Mouse (Mus musculus): ENCODE results near the gene Bcl6b. TPM values are rescaled to one million over a fixed set of nuclear protein-coding genes. Genes with fewer than 3 reads are reported as not detected.

Gene Bcl6b
- polyA plus RNA-seq, 1 experiment from 2014 or later: 5.0 TPM

DNA sequence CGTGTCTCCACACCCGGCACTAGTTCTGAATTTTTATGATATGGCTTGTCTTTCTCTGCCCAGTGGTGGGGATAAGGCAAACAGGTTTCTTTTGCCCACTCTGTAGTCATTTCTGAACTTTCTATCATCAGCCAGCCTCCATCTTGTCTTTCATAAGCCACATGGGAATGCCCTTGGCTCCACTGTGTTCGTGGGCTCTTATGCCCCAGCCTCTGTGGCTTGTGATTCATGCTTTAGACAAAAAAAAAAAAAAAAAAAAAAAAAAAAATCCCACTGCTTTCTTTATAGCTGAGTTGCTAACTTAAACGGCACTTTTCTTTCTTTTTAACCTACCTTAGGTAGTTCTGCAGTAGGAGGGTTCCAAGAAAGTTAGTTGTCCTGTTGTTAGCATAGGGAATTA is 37.4 kb downstream of the Bcl6b start:
- DNase-seq (ENCODE audit: low spot score) (no peak), ATAC-seq (ENCODE audit: low FRiP score) (no peak)
- Histone ChIP-seq H3K4me3 (replicated peaks; ENCODE audit: low read length) (no peak overlapping the region), H3K4me2 (replicated peaks) (no peak overlapping the region), H3K36me3 (replicated peaks; ENCODE audit: control insufficient read depth, insufficient read depth) (no peaks in the 10 kb centered on the region), H3K4me1 (replicated peaks; ENCODE audit: control insufficient read depth, insufficient read depth, low read length) (no peaks in the 10 kb centered on the region), H3K9ac (no peak overlapping the region), H3K27me3 (ENCODE audit: control insufficient read depth, insufficient read depth, low read length) (no peaks in the 10 kb centered on the region), H3K27ac (no peak overlapping the region), H3K9me3 (ENCODE audit: control insufficient read depth, low read length) (no peaks in the 10 kb centered on the region)
- WGBS: 88% methylated on average over 4 of the region's 4 CpGs

DNA sequence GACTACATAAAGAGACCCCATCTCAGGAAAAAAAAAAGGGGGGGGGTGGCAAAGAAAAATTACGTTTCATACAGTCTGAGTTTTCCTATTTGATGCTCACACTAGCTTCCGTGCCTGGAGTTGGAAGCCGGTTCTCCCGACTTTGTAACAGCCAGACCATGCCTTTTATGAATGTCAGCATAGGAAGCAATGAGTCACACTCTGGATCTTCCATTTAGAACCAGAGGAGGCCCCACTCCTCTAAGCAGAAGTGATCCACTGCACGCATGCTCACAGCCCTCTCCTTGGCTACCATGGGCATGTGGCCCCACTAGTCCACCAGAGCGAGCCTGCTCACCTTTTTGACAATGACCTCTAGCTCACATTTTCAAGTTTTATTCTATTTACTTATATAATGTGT is 38.4 kb downstream of the Bcl6b start:
- no peaks in the 10 kb centered on the region for H3K27me3 ChIP-seq (ENCODE audit: control insufficient read depth, insufficient read depth, low read length)
- no peak overlapping the region for H3K27ac ChIP-seq
- no peak overlapping the region for H3K9ac ChIP-seq
- no peak overlapping the region for H3K4me3 ChIP-seq (replicated peaks; ENCODE audit: low read length)
- WGBS: 85% methylated on average over 6 of the region's 6 CpGs
- no peak for DNase-seq (ENCODE audit: low spot score)
- no peaks in the 10 kb centered on the region for H3K36me3 ChIP-seq (replicated peaks; ENCODE audit: control insufficient read depth, insufficient read depth)
- H3K4me2 ChIP-seq (replicated peaks): no peak overlapping the region
- no peaks in the 10 kb centered on the region for H3K9me3 ChIP-seq (ENCODE audit: control insufficient read depth, low read length)
- ATAC-seq (ENCODE audit: low FRiP score): no peak
- H3K4me1 ChIP-seq (replicated peaks; ENCODE audit: control insufficient read depth, insufficient read depth, low read length): no peaks in the 10 kb centered on the region

DNA sequence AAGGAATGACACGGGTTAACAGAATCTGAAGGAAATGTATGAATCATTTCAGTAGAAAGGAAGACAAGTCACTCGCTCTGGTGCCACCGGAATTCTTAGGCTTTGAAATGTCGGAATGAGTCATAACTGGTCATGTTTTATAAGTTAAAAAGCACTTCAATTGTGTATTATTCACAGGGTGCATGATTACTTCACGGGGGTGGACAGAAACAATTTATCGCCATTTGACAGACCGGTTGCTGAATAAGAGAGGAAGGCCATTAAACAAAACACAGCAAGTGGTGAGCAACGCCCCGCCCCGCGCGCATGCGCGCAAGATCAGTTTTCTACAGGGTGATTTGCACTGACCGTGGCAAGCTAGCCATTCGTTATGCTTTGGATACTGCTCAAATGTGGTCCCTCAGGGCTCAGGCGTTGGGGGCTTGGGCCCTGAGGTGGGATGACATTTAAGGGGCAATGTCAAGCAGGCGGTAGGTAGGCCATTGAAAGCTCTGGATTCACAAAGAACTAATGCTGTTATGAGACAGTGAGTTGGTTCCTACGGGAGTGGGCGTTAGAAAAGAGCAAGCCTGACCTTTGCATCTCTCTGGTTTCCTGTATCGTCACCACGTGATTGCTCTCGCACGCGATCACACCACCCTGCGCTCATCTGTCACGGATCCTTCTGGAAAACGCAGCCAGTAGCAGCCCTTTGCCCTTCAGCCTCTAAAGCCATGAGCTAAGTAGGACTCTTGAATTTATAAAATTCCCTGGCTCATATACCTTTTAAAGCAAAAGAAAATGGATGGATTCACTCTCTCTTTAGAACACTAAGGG is 40.1 kb downstream of the Bcl6b start:
- Histone ChIP-seq H3K4me3 (replicated peaks; ENCODE audit: low read length) (no peak overlapping the region), H3K9me3 (ENCODE audit: control insufficient read depth, low read length) (no peaks in the 10 kb centered on the region), H3K27ac (no peak overlapping the region), H3K9ac (no peak overlapping the region), H3K4me1 (replicated peaks; ENCODE audit: control insufficient read depth, insufficient read depth, low read length) (no peaks in the 10 kb centered on the region), H3K36me3 (replicated peaks; ENCODE audit: control insufficient read depth, insufficient read depth) (no peaks in the 10 kb centered on the region), H3K4me2 (replicated peaks) (no peak overlapping the region), H3K27me3 (ENCODE audit: control insufficient read depth, insufficient read depth, low read length) (no peaks in the 10 kb centered on the region)
- DNase-seq (ENCODE audit: low spot score): no peak
- WGBS: 77% methylated on average over 28 of the region's 28 CpGs
- no peak for ATAC-seq (ENCODE audit: low FRiP score)

DNA sequence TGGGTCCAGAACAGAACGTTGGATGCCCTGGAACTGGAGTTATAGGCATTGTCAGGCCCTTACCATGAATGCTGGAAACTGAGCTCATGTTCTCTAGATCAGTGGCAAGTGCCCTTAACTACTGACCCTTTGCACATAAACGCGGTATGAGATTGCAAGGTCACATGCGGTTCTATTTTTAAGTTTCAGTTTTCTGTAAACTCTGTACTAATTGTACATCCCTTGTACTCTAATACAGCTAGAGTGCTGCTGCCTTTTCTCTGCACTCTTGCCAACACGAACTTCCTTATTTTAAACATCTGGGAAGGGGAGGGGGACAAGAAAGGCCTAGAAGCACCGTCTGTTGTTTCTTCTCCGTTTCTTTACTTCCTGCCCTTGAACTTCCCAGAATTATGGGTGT is 44.5 kb downstream of the Bcl6b start:
- H3K9me3 ChIP-seq (ENCODE audit: control insufficient read depth, low read length): no peaks in the 10 kb centered on the region
- H3K9ac ChIP-seq: no peak overlapping the region
- no peak overlapping the region for H3K4me2 ChIP-seq (replicated peaks)
- DNase-seq (ENCODE audit: low spot score) (no peak), ATAC-seq (ENCODE audit: low FRiP score) (no peak)
- no peak overlapping the region for H3K27ac ChIP-seq
- no peaks in the 10 kb centered on the region for H3K27me3 ChIP-seq (ENCODE audit: control insufficient read depth, insufficient read depth, low read length)
- H3K4me3 ChIP-seq (replicated peaks; ENCODE audit: low read length): no peak overlapping the region
- no peaks in the 10 kb centered on the region for H3K36me3 ChIP-seq (replicated peaks; ENCODE audit: control insufficient read depth, insufficient read depth)
- H3K4me1 ChIP-seq (replicated peaks; ENCODE audit: control insufficient read depth, insufficient read depth, low read length): no peaks in the 10 kb centered on the region
- 84% methylated on average over 7 of the region's 7 CpGs for WGBS

DNA sequence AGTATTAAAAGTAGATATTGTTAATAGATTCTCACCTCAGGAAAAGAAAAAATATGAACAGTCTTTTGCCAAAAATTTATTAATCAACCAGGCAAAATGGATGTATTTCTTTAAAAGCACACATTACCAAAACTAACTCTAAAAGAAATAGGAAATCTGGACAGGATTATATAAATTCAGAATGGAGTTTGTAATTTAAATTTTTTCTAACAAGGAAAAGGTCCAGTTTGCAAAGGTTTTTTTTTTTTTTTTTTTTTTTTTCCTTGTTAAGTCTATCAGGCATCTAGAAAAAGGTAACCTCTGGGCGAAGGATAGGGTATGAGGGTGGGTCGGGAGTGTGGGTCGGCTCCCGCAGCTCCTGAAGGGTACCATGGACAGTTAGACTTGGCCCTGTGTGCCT is 49.1 kb downstream of the Bcl6b start:
- 90% methylated on average over 4 of the region's 4 CpGs for WGBS
- Histone ChIP-seq H3K4me2 (replicated peaks) (no peak overlapping the region), H3K9ac (no peak overlapping the region), H3K4me3 (replicated peaks; ENCODE audit: low read length) (no peak overlapping the region), H3K4me1 (replicated peaks; ENCODE audit: control insufficient read depth, insufficient read depth, low read length) (no peaks in the 10 kb centered on the region), H3K27ac (no peak overlapping the region), H3K9me3 (ENCODE audit: control insufficient read depth, low read length) (no peaks in the 10 kb centered on the region), H3K36me3 (replicated peaks; ENCODE audit: control insufficient read depth, insufficient read depth) (no peaks in the 10 kb centered on the region), H3K27me3 (ENCODE audit: control insufficient read depth, insufficient read depth, low read length) (no peaks in the 10 kb centered on the region)
- DNase-seq (ENCODE audit: low spot score): no peak
- ATAC-seq (ENCODE audit: low FRiP score): no peak

DNA sequence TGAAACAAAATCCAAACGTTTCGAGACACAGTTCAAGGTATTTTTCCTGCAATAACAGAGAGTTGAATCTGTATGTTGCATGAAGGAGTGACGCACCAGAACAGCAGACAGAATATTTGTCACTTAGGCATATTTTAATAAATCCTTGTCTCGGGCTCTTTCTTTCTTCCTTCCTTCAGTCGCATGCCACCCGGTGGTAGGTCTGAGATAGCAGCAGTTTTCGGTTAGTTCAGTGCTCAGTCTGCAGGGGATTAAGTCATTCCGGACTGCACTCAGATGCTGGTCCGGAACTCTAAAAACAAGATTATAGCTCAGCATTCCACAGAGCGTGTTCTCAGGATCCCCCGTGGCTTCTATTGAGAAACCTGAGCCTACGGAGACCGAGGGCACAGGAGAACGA is 50.2 kb downstream of the Bcl6b start:
- H3K4me3 ChIP-seq (replicated peaks; ENCODE audit: low read length): no peak overlapping the region

DNA sequence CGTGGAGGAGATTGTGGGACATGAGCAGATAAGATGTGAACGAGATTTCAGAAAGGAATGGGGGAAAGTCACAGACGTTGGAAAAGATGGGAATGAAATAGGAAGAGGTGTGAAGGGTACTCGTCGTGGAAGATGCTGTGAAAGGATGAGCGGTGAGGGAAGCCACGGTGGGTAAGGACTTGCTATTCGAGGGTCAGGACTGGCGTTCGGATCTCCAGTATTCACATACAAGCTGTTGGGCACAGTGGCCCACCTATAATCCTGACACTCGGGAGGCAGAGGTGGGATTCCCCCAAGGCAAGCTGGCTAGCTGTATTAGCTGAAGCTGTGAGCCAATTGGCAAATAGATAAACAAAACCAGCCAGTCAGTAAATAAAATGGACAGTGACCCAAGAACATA is 50.8 kb downstream of the Bcl6b start:
- no peaks in the 10 kb centered on the region for H3K36me3 ChIP-seq (replicated peaks; ENCODE audit: control insufficient read depth, insufficient read depth)
- no peak overlapping the region for H3K9ac ChIP-seq
- DNase-seq (ENCODE audit: low spot score) (no peak), ATAC-seq (ENCODE audit: low FRiP score) (no peak)
- H3K27me3 ChIP-seq (ENCODE audit: control insufficient read depth, insufficient read depth, low read length): no peaks in the 10 kb centered on the region
- H3K4me2 ChIP-seq (replicated peaks): no peak overlapping the region
- H3K4me3 ChIP-seq (replicated peaks; ENCODE audit: low read length): no peak overlapping the region
- H3K27ac ChIP-seq: no peak overlapping the region
- H3K4me1 ChIP-seq (replicated peaks; ENCODE audit: control insufficient read depth, insufficient read depth, low read length): no peaks in the 10 kb centered on the region
- WGBS: 78% methylated on average over 11 of the region's 11 CpGs
- H3K9me3 ChIP-seq (ENCODE audit: control insufficient read depth, low read length): no peaks in the 10 kb centered on the region

More for the DNA sequence above, 50.2 kb downstream of the Bcl6b start:
- H3K4me2 ChIP-seq (replicated peaks): no peak overlapping the region
- ATAC-seq (ENCODE audit: low FRiP score) (no peak), DNase-seq (ENCODE audit: low spot score) (peak; percentile 59)
- H3K27ac ChIP-seq: no peak overlapping the region
- WGBS: 36% methylated on average over 14 of the region's 14 CpGs
- no peaks in the 10 kb centered on the region for H3K4me1 ChIP-seq (replicated peaks; ENCODE audit: control insufficient read depth, insufficient read depth, low read length)
- no peaks in the 10 kb centered on the region for H3K27me3 ChIP-seq (ENCODE audit: control insufficient read depth, insufficient read depth, low read length)
- H3K9ac ChIP-seq: no peak overlapping the region
- no peaks in the 10 kb centered on the region for H3K9me3 ChIP-seq (ENCODE audit: control insufficient read depth, low read length)
- no peaks in the 10 kb centered on the region for H3K36me3 ChIP-seq (replicated peaks; ENCODE audit: control insufficient read depth, insufficient read depth)

DNA sequence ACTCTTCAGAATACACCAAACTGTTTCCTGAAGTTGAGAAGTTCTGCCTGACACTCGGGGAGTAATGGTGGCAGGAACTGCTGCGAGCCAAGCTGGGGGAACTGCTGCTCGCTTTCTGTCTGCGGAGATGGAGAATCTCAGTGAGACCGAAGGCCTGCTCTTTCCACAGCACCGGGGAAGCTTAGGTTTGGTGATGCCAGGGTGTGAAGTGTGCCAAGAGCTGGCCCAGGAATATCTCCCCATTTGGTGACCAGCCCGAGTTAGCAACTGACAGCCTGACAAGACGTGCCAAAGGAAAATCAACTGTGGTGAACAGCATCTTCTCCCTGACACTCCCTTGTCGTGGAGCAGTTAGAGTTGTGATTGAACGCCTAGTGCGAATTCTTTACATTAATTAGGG is 51.3 kb downstream of the Bcl6b start:
- Histone ChIP-seq H3K4me2 (replicated peaks) (no peak overlapping the region), H3K9me3 (ENCODE audit: control insufficient read depth, low read length) (no peaks in the 10 kb centered on the region), H3K4me1 (replicated peaks; ENCODE audit: control insufficient read depth, insufficient read depth, low read length) (no peaks in the 10 kb centered on the region), H3K27ac (no peak overlapping the region), H3K9ac (no peak overlapping the region), H3K4me3 (replicated peaks; ENCODE audit: low read length) (no peak overlapping the region), H3K36me3 (replicated peaks; ENCODE audit: control insufficient read depth, insufficient read depth) (no peaks in the 10 kb centered on the region), H3K27me3 (ENCODE audit: control insufficient read depth, insufficient read depth, low read length) (no peaks in the 10 kb centered on the region)
- no peak for DNase-seq (ENCODE audit: low spot score)
- WGBS: 90% methylated on average over 11 of the region's 11 CpGs
- no peak for ATAC-seq (ENCODE audit: low FRiP score)

DNA sequence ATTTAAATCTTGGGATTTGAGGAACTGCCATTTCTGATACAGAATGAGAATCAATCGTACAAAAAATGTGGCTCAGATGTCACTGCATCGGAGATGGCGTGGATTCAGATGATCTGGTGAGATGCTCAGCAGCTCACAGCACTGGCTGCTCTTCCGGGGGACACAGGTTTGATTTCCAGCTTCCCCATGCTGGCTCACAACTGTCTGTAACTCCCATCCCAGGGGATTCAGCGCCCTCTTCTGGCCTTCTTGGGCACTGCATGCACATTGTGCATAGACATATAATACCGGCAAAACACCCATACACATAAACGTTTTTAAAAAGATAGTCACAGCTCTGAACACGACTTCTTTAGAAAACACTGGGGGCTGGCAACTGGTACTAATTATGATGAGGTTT is 52.0 kb downstream of the Bcl6b start:
- DNase-seq (ENCODE audit: low spot score) (no peak), ATAC-seq (ENCODE audit: low FRiP score) (no peak)
- H3K4me2 ChIP-seq (replicated peaks): no peak overlapping the region
- no peaks in the 10 kb centered on the region for H3K9me3 ChIP-seq (ENCODE audit: control insufficient read depth, low read length)
- no peaks in the 10 kb centered on the region for H3K27me3 ChIP-seq (ENCODE audit: control insufficient read depth, insufficient read depth, low read length)
- no peak overlapping the region for H3K9ac ChIP-seq
- no peaks in the 10 kb centered on the region for H3K4me1 ChIP-seq (replicated peaks; ENCODE audit: control insufficient read depth, insufficient read depth, low read length)
- 75% methylated on average over 8 of the region's 8 CpGs for WGBS
- H3K27ac ChIP-seq: no peak overlapping the region
- no peaks in the 10 kb centered on the region for H3K36me3 ChIP-seq (replicated peaks; ENCODE audit: control insufficient read depth, insufficient read depth)
- no peak overlapping the region for H3K4me3 ChIP-seq (replicated peaks; ENCODE audit: low read length)

DNA sequence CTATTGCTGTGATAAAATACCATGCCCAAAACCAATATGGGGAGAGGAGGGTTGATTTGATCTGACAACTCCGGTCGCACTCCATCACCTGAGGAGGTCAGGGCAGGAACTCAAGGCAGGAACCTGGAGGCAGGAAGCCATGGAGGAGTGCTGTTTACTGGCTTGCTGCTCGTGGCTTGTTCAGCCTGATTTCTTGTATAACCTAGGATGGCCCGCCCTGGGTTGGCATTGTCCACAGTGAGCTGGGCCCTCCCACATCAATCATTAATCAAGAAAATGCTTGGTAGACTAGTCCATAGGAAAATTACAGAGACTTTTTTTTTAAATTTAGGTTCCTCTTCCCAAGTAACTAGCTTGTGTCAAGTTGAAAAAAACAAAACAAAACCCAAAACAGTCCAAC is 55.1 kb downstream of the Bcl6b start:
- H3K4me3 ChIP-seq (replicated peaks; ENCODE audit: low read length): no peak overlapping the region
- H3K4me1 ChIP-seq (replicated peaks; ENCODE audit: control insufficient read depth, insufficient read depth, low read length): no peaks in the 10 kb centered on the region
- H3K9ac ChIP-seq: no peak overlapping the region
- no peaks in the 10 kb centered on the region for H3K27me3 ChIP-seq (ENCODE audit: control insufficient read depth, insufficient read depth, low read length)
- ATAC-seq (ENCODE audit: low FRiP score) (no peak), DNase-seq (ENCODE audit: low spot score) (no peak)
- no peaks in the 10 kb centered on the region for H3K9me3 ChIP-seq (ENCODE audit: control insufficient read depth, low read length)
- no peak overlapping the region for H3K27ac ChIP-seq
- 80% methylated on average over 4 of the region's 4 CpGs for WGBS
- H3K36me3 ChIP-seq (replicated peaks; ENCODE audit: control insufficient read depth, insufficient read depth): no peaks in the 10 kb centered on the region
- no peak overlapping the region for H3K4me2 ChIP-seq (replicated peaks)

All from hindbrain, embryonic 14.5 days (tissue).